Mouse (Mus musculus) liver, embryonic 16.5 days (tissue): ENCODE measurements at regions not wholly inside any gene's neighbourhood (a gene's known extent, or its start where the extent isn't known, plus 50 kb on each side); places are given as distances from the start of the nearest gene placed in this dataset.
"Not testable (repeated sequence)": the region's sequence is repeated elsewhere in the genome, so short reads cannot be mapped to it uniquely, and the experiment has no call there.

Source experiments
- ATAC-seq: fragments of 200-750 bp; cut with Nextera tagmentation; 2 replicates; pipeline ENCODE4 v1.8.0; 2017; ENCODE audit warnings: low read depth, mild to moderate bottlenecking, moderate number of reproducible peaks, moderate library complexity
- H3K27ac ChIP-seq: fragments of 300-500 bp; sonication (generic); 2 replicates; pipeline ENCODE4 v1.5.1; 2014; ENCODE audit warnings: mild to moderate bottlenecking, low read length
- H3K27me3 ChIP-seq: fragments of 300-500 bp; sonication (generic); 2 replicates; pipeline ENCODE4 v1.6.1; 2014; ENCODE audit warnings: low read depth, low read length, mixed read lengths; ENCODE audit not compliant: control insufficient read depth, insufficient read depth
- H3K36me3 ChIP-seq: fragments of 300-500 bp; sonication (generic); 2 replicates; pipeline ENCODE4 v1.6.1; 2014; ENCODE audit warnings: mild to moderate bottlenecking; ENCODE audit not compliant: control insufficient read depth, insufficient read depth
- H3K4me1 ChIP-seq: fragments of 300-500 bp; sonication (generic); 2 replicates; pipeline ENCODE4 v1.6.1; 2014; ENCODE audit warnings: low read depth, low read length, mixed read lengths; ENCODE audit not compliant: control insufficient read depth
- H3K4me2 ChIP-seq: fragments of 300-500 bp; sonication (generic); 2 replicates; pipeline ENCODE4 v1.6.1; 2014; ENCODE audit warnings: low read depth, low read length, mixed read lengths
- H3K4me3 ChIP-seq: fragments of 300-500 bp; sonication (generic); 2 replicates; pipeline ENCODE4 v1.5.1; 2014; ENCODE audit warnings: low read depth, mild to moderate bottlenecking, low read length
- H3K9ac ChIP-seq: fragments of 300-500 bp; sonication (generic); 2 replicates; pipeline ENCODE4 v1.6.1; 2014; ENCODE audit warnings: low read depth, low read length
- H3K9me3 ChIP-seq: fragments of 300-500 bp; sonication (generic); replicated peaks from 2 replicates; pipeline ENCODE4 v1.6.1; 2016; ENCODE audit warnings: low read length; ENCODE audit not compliant: control insufficient read depth
- WGBS: fragments of 180-500 bp; shearing (Covaris S2); extraction: QIAGEN DNeasy Blood & Tissue Kit; methylation state at CpG from one replicate; pipeline ENCODE4 v1.1.7; 2014; ENCODE audit not compliant: insufficient replicate concordance; 5-methylcytosine and 5-hydroxymethylcytosine counted together

GRCm38 (mm10) chr15:38415091-38415486 lies 989.7 kb downstream of the 4930447A16Rik start:
- 49% methylated on average over 2 of the region's 2 CpGs for WGBS
- ATAC-seq, result no peak
- Histone ChIP-seq H3K36me3 (no peaks in the 10 kb centered on the region), H3K9me3 (no peaks in the 10 kb centered on the region), H3K9ac (no peak overlapping the region), H3K4me3 (no peak overlapping the region), H3K4me1 (no peaks in the 10 kb centered on the region), H3K4me2 (no peak overlapping the region), H3K27ac (no peak overlapping the region), H3K27me3 (no peaks in the 10 kb centered on the region)

- H3K36me3 ChIP-seq, result no peaks in the 10 kb centered on the region
- no peak overlapping the region for H3K4me3 ChIP-seq
- no peak overlapping the region for H3K9ac ChIP-seq
- WGBS, result 62% methylated on average over 7 of the region's 7 CpGs
- no peak overlapping the region for H3K27ac ChIP-seq
- H3K4me2 ChIP-seq, result no peak overlapping the region
- no peaks in the 10 kb centered on the region for H3K4me1 ChIP-seq
- no peak for ATAC-seq
- no peaks in the 10 kb centered on the region for H3K27me3 ChIP-seq
- no peaks in the 10 kb centered on the region for H3K9me3 ChIP-seq
Observed at GRCm38 (mm10) chr15:38419621-38420020, 994.3 kb downstream of the 4930447A16Rik start.

- no peak overlapping the region for H3K4me3 ChIP-seq
- no peaks in the 10 kb centered on the region for H3K27me3 ChIP-seq
- H3K27ac ChIP-seq, result no peak overlapping the region
- no peaks in the 10 kb centered on the region for H3K9me3 ChIP-seq
- H3K9ac ChIP-seq, result no peak overlapping the region
- H3K36me3 ChIP-seq, result no peaks in the 10 kb centered on the region
- no peak overlapping the region for H3K4me2 ChIP-seq
- WGBS, result 40% methylated on average over 3 of the region's 3 CpGs
- ATAC-seq, result no peak
- no peaks in the 10 kb centered on the region for H3K4me1 ChIP-seq
Observed at GRCm38 (mm10) chr15:38420784-38421183, 995.4 kb downstream of the 4930447A16Rik start.

GRCm38 (mm10) chr15:38422741-38423140 lies 997.4 kb downstream of the 4930447A16Rik start:
- no peak overlapping the region for H3K4me2 ChIP-seq
- no peak overlapping the region for H3K9ac ChIP-seq
- H3K9me3 ChIP-seq, result no peaks in the 10 kb centered on the region
- WGBS, result 47% methylated on average over 6 of the region's 6 CpGs
- H3K27ac ChIP-seq, result no peak overlapping the region
- H3K36me3 ChIP-seq, result no peaks in the 10 kb centered on the region
- H3K4me3 ChIP-seq, result no peak overlapping the region
- no peak for ATAC-seq
- no peaks in the 10 kb centered on the region for H3K27me3 ChIP-seq
- no peaks in the 10 kb centered on the region for H3K4me1 ChIP-seq

DNA sequence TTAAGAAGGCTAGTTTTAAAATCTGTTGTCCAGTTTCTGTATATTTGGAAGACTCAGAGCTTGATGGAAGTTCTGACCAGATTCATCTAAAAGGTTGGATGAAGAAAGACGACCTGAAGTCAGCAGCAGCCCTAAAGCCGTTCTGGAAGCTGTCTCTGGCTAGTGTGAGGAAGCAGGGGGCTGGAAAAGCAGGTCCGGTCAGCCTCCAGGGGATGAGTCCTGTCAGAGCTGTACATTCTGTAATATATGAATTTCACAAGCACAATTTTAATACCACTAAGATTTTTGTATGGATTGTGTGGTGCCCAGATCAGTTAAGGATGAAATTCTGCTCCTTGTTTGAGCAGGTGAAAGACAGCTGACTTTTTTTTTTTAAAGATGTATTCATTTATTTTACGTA lies 1000.2 kb downstream of the 4930447A16Rik start:
- 62% methylated on average over 4 of the region's 4 CpGs for WGBS
- H3K36me3 ChIP-seq, result no peaks in the 10 kb centered on the region
- H3K9ac ChIP-seq, result no peak overlapping the region
- H3K9me3 ChIP-seq, result no peaks in the 10 kb centered on the region
- no peak for ATAC-seq
- H3K4me2 ChIP-seq, result no peak overlapping the region
- no peak overlapping the region for H3K27ac ChIP-seq
- no peaks in the 10 kb centered on the region for H3K4me1 ChIP-seq
- no peaks in the 10 kb centered on the region for H3K27me3 ChIP-seq
- no peak overlapping the region for H3K4me3 ChIP-seq

GRCm38 (mm10) chr15:38427966-38428365 lies 1002.6 kb downstream of the 4930447A16Rik start:
- no peak overlapping the region for H3K27ac ChIP-seq
- no peaks in the 10 kb centered on the region for H3K9me3 ChIP-seq
- H3K27me3 ChIP-seq, result no peaks in the 10 kb centered on the region
- WGBS, result 30% methylated on average over 1 of the region's 1 CpGs
- H3K4me1 ChIP-seq, result no peaks in the 10 kb centered on the region
- H3K4me2 ChIP-seq, result no peak overlapping the region
- no peak for ATAC-seq
- H3K9ac ChIP-seq, result no peak overlapping the region
- H3K36me3 ChIP-seq, result no peaks in the 10 kb centered on the region
- no peak overlapping the region for H3K4me3 ChIP-seq

- H3K4me2 ChIP-seq, result no peak overlapping the region
- no peak overlapping the region for H3K27ac ChIP-seq
- WGBS, result 31% methylated on average over 2 of the region's 2 CpGs
- H3K4me3 ChIP-seq, result no peak overlapping the region
- H3K36me3 ChIP-seq, result no peaks in the 10 kb centered on the region
- H3K27me3 ChIP-seq, result no peaks in the 10 kb centered on the region
- ATAC-seq, result no peak; the same call in 1 of the 2 replicates
- H3K9ac ChIP-seq, result no peak overlapping the region
- no peaks in the 10 kb centered on the region for H3K4me1 ChIP-seq
- no peaks in the 10 kb centered on the region for H3K9me3 ChIP-seq
Observed at GRCm38 (mm10) chr15:38431668-38432067, 1006.3 kb downstream of the 4930447A16Rik start.

DNA sequence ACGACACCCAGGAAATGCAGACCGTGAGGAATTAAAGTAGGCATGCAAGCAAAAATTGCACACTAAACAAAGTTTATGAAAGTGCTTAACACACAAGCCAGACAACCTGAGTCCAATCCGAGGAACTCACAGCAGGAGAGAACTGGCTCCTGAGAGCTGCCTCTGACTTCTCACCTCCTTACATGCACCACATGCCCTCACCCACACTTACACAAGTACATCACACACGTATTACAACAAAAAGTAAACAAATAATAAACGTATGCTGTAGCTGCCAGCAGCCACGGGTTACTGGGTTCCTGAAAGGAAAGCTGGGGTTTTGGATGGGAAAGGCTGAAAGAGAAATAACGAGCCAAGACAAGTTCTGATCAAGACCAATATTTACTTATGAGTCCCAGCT lies 1008.0 kb downstream of the 4930447A16Rik start:
- Histone ChIP-seq H3K36me3 (no peaks in the 10 kb centered on the region), H3K27me3 (no peaks in the 10 kb centered on the region), H3K9me3 (no peaks in the 10 kb centered on the region), H3K27ac (no peak overlapping the region), H3K4me2 (no peak overlapping the region), H3K4me1 (no peaks in the 10 kb centered on the region), H3K9ac (no peak overlapping the region), H3K4me3 (no peak overlapping the region)
- 65% methylated on average over 7 of the region's 7 CpGs for WGBS
- ATAC-seq, result no peak

DNA sequence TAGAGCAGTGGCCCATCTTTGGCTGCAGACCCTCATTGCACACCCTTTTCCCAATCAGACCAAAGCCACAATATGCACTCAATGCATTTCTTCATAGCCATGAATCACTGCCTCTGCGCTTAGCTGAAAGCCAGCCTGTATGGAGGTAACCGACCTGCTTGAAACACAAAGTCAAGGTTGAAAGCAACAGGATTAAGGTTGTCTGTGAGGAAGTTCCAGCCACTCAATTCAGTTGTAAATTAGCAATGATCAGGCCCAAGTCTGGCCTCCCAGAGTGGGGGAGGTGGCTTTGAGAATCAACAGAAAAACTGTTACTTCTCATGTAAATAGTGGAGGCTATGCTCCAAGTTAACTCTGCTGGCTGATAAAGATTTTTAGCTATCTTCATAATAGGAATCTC lies 1008.9 kb downstream of the 4930447A16Rik start:
- not testable (repeated sequence) for H3K27ac ChIP-seq, H3K9ac ChIP-seq, ATAC-seq, H3K4me2 ChIP-seq, H3K36me3 ChIP-seq, H3K9me3 ChIP-seq, H3K27me3 ChIP-seq, H3K4me1 ChIP-seq, H3K4me3 ChIP-seq
- 80% methylated on average over 2 of the region's 2 CpGs for WGBS
